Mouse (Mus musculus): ENCODE measurements around the gene Anln.

DNA sequence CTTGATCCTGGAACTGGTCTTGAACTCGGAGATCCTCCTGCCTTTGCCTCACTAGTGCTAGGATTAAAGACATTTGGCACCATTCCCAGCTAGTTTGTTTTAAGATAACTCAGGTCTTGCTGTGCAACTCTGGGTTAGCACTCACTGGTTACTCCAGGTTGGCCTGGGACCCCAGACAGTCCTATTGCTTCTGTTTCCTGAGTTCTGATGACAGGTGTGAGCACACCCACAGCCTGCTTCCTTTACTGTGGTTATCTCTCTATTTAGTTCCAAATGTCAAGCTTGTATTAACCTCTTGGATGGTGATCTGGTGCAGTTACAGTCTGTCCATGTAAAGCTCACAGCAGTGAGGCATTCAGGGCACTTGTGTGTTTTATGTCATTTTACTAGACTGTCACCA lies 34.5 kb upstream of the Anln start:
- no peak for TF ChIP-seq POLR2A (IDR thresholded peaks at IDR 0.05; ENCODE audit: borderline replicate concordance, extremely low read depth, low read depth, low read length)
- no peak for TF ChIP-seq CTCF (IDR thresholded peaks at IDR 0.05; ENCODE audit: insufficient read depth, low read length)

Measured in lung, adult 2 months (tissue).